Mouse (Mus musculus): ENCODE measurements around the gene Svs5. TPM values are rescaled to one million over a fixed set of nuclear protein-coding genes. Genes with fewer than 3 reads are reported as not detected.
"Not testable (repeated sequence)": the region's sequence is repeated elsewhere in the genome, so short reads cannot be mapped to it uniquely, and the experiment has no call there.

The Svs5 gene
- total RNA-seq (2021): not detected
- long read RNA-seq, experiment 1: 0 reads
- long read RNA-seq, experiment 2: 0 reads

GRCm38 (mm10) chr2:164332440-164332839 is at the start of gene Svs5:
Svs5 (plus strand) TSS chr2:164332740.
- not testable (repeated sequence) for DNase-seq (ENCODE audit: low spot score in 2 of 2)

GRCm38 (mm10) chr2:164288968-164289367 is 43.6 kb upstream of the Svs5 start, which contains the start of gene Svs3a:
Svs3a (plus strand) TSS chr2:164289268.
- not testable (repeated sequence) for DNase-seq (ENCODE audit: low spot score in 2 of 2)

- DNase-seq (ENCODE audit: low spot score in 2 of 2): no peak
These were observed 19.9 kb upstream of the Svs5 start for GRCm38 (mm10) chr2:164312599-164312998.

GRCm38 (mm10) chr2:164315460-164315859 is 17.1 kb upstream of the Svs5 start:
- DNase-seq (ENCODE audit: low spot score in 2 of 2): not testable (repeated sequence)

- not testable (repeated sequence) for DNase-seq (ENCODE audit: low spot score in 2 of 2)
These were observed 16.1 kb upstream of the Svs5 start, which contains the start of gene Svs6 for GRCm38 (mm10) chr2:164316451-164316850. Svs6 (plus strand) TSS chr2:164316751.

- DNase-seq (ENCODE audit: low spot score in 2 of 2): no peak
These were observed 11.6 kb upstream of the Svs5 start for GRCm38 (mm10) chr2:164320983-164321382.

GRCm38 (mm10) chr2:164343732-164344131 is 11.2 kb downstream of the Svs5 start:
- DNase-seq (ENCODE audit: low spot score in 2 of 2): not testable (repeated sequence)

GRCm38 (mm10) chr2:164347697-164348096 is 15.2 kb downstream of the Svs5 start:
- not testable (repeated sequence) for DNase-seq (ENCODE audit: low spot score in 2 of 2)

- peak in 1 of 2 experiments; percentile 22 for DNase-seq (ENCODE audit: low spot score in 2 of 2)
These were observed 16.4 kb downstream of the Svs5 start for GRCm38 (mm10) chr2:164348980-164349379.

- DNase-seq (ENCODE audit: low spot score in 2 of 2): no peak
These were observed 20.2 kb downstream of the Svs5 start for GRCm38 (mm10) chr2:164352697-164353096.

- DNase-seq (ENCODE audit: low spot score in 2 of 2): no peak
These were observed 20.8 kb downstream of the Svs5 start for GRCm38 (mm10) chr2:164353356-164353755.

GRCm38 (mm10) chr2:164356177-164356967 is 23.8 kb downstream of the Svs5 start:
- DNase-seq (ENCODE audit: low spot score in 2 of 2): no peak

- DNase-seq (ENCODE audit: low spot score in 2 of 2): no peak
These were observed 25.8 kb downstream of the Svs5 start for GRCm38 (mm10) chr2:164358373-164358772.

GRCm38 (mm10) chr2:164359031-164359430 is 26.5 kb downstream of the Svs5 start:
- no peak for DNase-seq (ENCODE audit: low spot score in 2 of 2)

- DNase-seq (ENCODE audit: low spot score in 2 of 2): no peak
These were observed 27.1 kb downstream of the Svs5 start for GRCm38 (mm10) chr2:164359668-164360067.

- no peak for DNase-seq (ENCODE audit: low spot score in 2 of 2)
These were observed 28.6 kb downstream of the Svs5 start for GRCm38 (mm10) chr2:164360974-164361657.

- no peak for DNase-seq (ENCODE audit: low spot score in 2 of 2)
These were observed 34.4 kb downstream of the Svs5 start for GRCm38 (mm10) chr2:164366947-164367346.

GRCm38 (mm10) chr2:164368620-164369105 is 36.1 kb downstream of the Svs5 start:
- no peak for DNase-seq (ENCODE audit: low spot score in 2 of 2)

GRCm38 (mm10) chr2:164371371-164371770 is 38.8 kb downstream of the Svs5 start:
- DNase-seq (ENCODE audit: low spot score in 2 of 2): no peak

- DNase-seq (ENCODE audit: low spot score in 2 of 2): no peak
These were observed 40.0 kb downstream of the Svs5 start for GRCm38 (mm10) chr2:164372408-164373053.

GRCm38 (mm10) chr2:164373187-164373586 is 40.6 kb downstream of the Svs5 start:
- no peak for DNase-seq (ENCODE audit: low spot score in 2 of 2)

Measured in gastrocnemius, postnatal 4 days (tissue).